Mouse (Mus musculus) erythroblast, embryonic 14.5 days (primary cell): ENCODE data around the gene Vash1.

ENCODE experiments used
- GATA1 ChIP-seq: IDR thresholded peaks from 2 replicates; pipeline ENCODE4 v1.6.1; 2012; ENCODE audit warnings: low read length, inconsistent platforms, mixed read lengths
- TAL1 ChIP-seq: IDR thresholded peaks from 3 replicates; pipeline ENCODE4 v1.6.1; 2012; ENCODE audit warnings: low read length, inconsistent platforms, mixed read lengths

DNA sequence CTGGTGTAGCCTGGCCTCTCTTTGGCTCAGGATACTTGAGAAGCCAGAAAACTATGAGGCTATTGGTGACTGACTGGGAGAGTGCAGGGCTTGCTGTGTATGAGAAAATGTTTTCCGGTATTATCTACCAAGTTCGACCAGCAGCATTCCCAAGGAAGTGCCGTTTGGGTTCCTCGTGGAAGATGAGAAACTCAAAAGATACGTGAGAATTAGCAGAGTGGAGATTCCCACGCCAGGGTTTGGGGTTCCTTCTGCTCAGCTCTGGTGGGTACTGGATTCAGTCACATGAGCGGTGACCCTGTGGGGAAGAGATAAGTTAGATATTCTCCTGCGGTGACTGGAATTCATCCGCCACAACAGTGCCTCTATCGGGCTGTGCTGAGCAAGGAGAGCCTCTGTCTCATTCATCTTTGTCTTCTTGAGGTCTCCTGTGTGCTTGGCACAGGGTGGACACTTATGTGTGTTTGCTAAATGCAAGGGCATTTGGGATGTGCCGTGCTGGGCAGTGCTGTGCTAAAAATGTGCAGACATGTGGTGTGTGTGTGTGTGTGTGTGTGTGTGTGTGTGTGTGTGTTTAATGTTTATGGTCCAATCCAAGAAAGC lies 2.2 kb downstream of the Vash1 start:
- TF ChIP-seq GATA1, result no peak
- TF ChIP-seq TAL1, result no peak
